Mouse (Mus musculus) ES-E14 (cell line): ENCODE data around the gene Zc3h10. TPM values are rescaled to one million over a fixed set of nuclear protein-coding genes. Genes with fewer than 3 reads are reported as not detected.

Experiments used
- DNase-seq: peaks from one replicate; pipeline ENCODE4 v3.0.0-alpha.2; 2013; ENCODE audit warnings: low read depth, low spot score
- H3K27ac ChIP-seq: 2 replicates; pipeline ENCODE4 v1.5.1; 2012; ENCODE audit warnings: low read depth, mild to moderate bottlenecking, low read length, moderate library complexity, mixed read lengths; ENCODE audit not compliant: poor library complexity, insufficient read depth, severe bottlenecking
- H3K36me3 ChIP-seq: 2 replicates; pipeline ENCODE4 v1.6.1; 2012; ENCODE audit warnings: mild to moderate bottlenecking, low read length, moderate library complexity, mixed read lengths; ENCODE audit not compliant: control insufficient read depth, poor library complexity, insufficient read depth, severe bottlenecking
- H3K4me1 ChIP-seq, 2 experiments: fragments of 150-350 bp in 1 of 2; sonication (generic) in 1 of 2; 2 replicates each; pipeline ENCODE4 v1.6.1; 2012; ENCODE audit warnings: low read length in 2 of 2, mild to moderate bottlenecking in 1 of 2, mixed read lengths in 1 of 2; ENCODE audit not compliant: control insufficient read depth in 2 of 2, insufficient read depth in 2 of 2, poor library complexity in 1 of 2
- H3K4me3 ChIP-seq, 2 experiments: fragments of 150-350 bp in 1 of 2; sonication (generic) in 1 of 2; 2 replicates each; pipeline ENCODE4 v1.5.1; 2012; ENCODE audit warnings: low read length in 2 of 2, low read depth in 1 of 2, mild to moderate bottlenecking in 1 of 2, mixed read lengths in 1 of 2; ENCODE audit not compliant: insufficient read depth in 1 of 2, poor library complexity in 1 of 2, severe bottlenecking in 1 of 2
- H3K9ac ChIP-seq: 2 replicates; pipeline ENCODE4 v1.6.1; 2012; ENCODE audit warnings: low read depth, mild to moderate bottlenecking, low read length, mixed read lengths; ENCODE audit not compliant: poor library complexity, insufficient read depth, severe bottlenecking
- H3K9me3 ChIP-seq: fragments of 150-350 bp; sonication (generic); 2 replicates; pipeline ENCODE4 v1.6.1; 2012; ENCODE audit warnings: low read depth, mild to moderate bottlenecking, low read length; ENCODE audit not compliant: control insufficient read depth, insufficient read depth
- CHD2 ChIP-seq: IDR thresholded peaks from 2 replicates; pipeline ENCODE4 v1.6.1; 2014; ENCODE audit warnings: mild to moderate bottlenecking, low read depth, low read length, inconsistent platforms
- HCFC1 ChIP-seq: IDR thresholded peaks from 2 replicates; pipeline ENCODE4 v1.6.1; 2012; ENCODE audit warnings: low read length, inconsistent platforms, borderline replicate concordance; ENCODE audit not compliant: insufficient read depth
- MAFK ChIP-seq: IDR thresholded peaks from 2 replicates; pipeline ENCODE4 v1.6.1; 2014; ENCODE audit warnings: mild to moderate bottlenecking, low read depth, low read length, inconsistent platforms; ENCODE audit not compliant: insufficient read depth
- ZC3H11A ChIP-seq: IDR thresholded peaks from 2 replicates; pipeline ENCODE4 v1.6.1; 2012; ENCODE audit warnings: low read depth, mild to moderate bottlenecking, inconsistent platforms, low read length, borderline replicate concordance
- ZNF384 ChIP-seq: IDR thresholded peaks from 2 replicates; pipeline ENCODE4 v1.6.1; 2012; ENCODE audit warnings: low read depth, low read length, inconsistent platforms
- in situ Hi-C, 2 experiments: fragments of 600-800 bp; cut with MboI; formaldehyde crosslinking; loops; one replicate each; pipeline ENCODE4 v1.15.1; 2025; ENCODE audit warnings: low sequenced_read_pairs in 2 of 2, inconsistent platforms in 1 of 2; ENCODE audit not compliant: unreplicated experiment in 2 of 2
- total RNA-seq: library from RNA; depleted of rRNA; stranded (reverse); fragments of 300-350 nt; gene quantifications from 2 replicates; pipeline ENCODE4 v1.2.3, GENCODE M21; 2012

Zc3h10 gene
- total RNA-seq, 1 experiment = 18.8 TPM

DNA sequence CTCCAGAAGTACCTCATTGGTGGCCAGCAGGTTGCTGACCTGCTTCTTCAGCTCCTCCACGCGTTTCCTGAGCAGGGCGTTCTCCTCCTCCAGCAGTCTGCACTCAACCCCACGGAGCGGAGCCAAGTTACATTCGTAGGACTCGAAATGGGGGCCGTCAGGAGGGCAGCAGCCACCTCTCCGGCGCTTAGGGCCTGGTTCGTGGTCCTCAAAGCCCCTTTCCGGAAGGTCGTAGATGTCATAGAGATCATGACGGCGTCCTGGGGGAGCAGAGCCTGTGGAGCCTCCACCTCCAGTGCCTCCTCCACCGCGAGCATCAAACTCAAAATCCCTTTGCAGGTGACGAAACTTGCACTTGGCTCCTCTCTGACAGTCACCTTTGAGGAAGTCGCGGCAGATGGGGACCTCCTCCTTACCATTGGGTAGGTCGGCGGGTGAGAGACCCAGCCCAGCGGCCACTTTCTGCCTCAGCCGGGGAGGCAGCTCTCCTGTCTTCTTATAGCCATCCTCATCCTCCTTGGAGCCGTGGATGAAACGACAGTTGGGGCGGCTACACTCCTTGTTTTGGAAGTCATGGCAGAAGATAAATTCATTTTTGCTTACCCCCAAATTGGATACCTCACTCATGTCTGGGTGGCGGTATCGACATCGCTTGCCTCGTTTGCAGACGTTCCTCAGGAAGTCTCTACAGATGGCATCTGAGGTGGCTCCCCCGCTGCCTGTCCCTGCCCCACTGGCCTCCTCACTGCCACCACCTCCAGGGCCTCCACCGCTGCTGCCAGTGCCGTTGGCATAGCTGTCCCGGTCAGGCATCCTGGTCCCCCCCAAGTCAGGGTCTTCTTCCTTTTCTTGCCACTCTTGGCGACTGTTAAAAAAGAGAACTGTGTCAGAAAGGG, 2.7 kb downstream of the Zc3h10 start:
- H3K4me1 ChIP-seq = peaks cover 0 to 19% of the 10 kb centered on the region in 2 experiments; a peak in 1 of 4 replicates
- H3K36me3 ChIP-seq = peaks cover 33% of the 10 kb centered on the region
- no peaks in the 10 kb centered on the region for H3K9me3 ChIP-seq
- TF ChIP-seq ZNF384 (no peak), ZC3H11A (no peak), MAFK (no peak), CHD2 (no peak), HCFC1 (no peak)
- DNase-seq = no peak
- no peak overlapping the region for H3K27ac ChIP-seq
- in situ Hi-C loops = no loop called here
- peak overlapping the region in 1 of 2 experiments; percentile 38; a peak in 2 of 4 replicates for H3K4me3 ChIP-seq
- H3K9ac ChIP-seq = peak overlapping the region; percentile 29; the same call in 1 of the 2 replicates

DNA sequence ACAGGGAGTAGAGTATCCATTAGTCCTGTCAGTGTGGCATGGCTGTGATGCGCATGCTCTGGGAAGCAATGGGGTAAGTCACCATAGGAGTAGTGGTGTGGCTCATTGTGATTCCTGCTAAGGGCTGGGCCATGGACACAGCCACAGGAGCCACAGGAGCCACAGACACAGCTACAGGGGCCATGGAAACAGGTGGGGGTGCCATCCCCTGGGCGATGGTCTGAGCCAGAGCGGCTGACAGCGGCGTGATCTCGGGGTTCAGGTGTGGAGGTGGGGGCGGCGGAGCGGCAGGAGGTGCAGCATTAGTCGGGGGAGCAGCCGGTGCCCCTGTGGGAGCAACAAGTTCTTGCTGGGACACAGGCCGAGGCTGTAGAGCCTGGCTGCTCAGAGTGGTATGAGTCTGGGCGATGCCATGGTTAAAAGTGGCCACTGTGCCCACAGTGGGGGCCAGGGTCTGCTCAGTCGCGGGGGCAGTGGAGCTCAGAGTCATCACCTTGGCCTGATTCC, 3.4 kb downstream of the Zc3h10 start:
- Histone ChIP-seq H3K27ac (no peak overlapping the region), H3K9ac (peak overlapping the region; percentile 29; the same call in 1 of the 2 replicates), H3K4me3 (peak overlapping the region in 1 of 2 experiments; percentile 38; a peak in 1 of 4 replicates), H3K9me3 (no peaks in the 10 kb centered on the region), H3K36me3 (peaks cover 33% of the 10 kb centered on the region), H3K4me1 (peaks cover 0 to 19% of the 10 kb centered on the region in 2 experiments; a peak in 1 of 4 replicates)
- no peak for TF ChIP-seq HCFC1
- in situ Hi-C loops = no loop called here
- no peak for DNase-seq

DNA sequence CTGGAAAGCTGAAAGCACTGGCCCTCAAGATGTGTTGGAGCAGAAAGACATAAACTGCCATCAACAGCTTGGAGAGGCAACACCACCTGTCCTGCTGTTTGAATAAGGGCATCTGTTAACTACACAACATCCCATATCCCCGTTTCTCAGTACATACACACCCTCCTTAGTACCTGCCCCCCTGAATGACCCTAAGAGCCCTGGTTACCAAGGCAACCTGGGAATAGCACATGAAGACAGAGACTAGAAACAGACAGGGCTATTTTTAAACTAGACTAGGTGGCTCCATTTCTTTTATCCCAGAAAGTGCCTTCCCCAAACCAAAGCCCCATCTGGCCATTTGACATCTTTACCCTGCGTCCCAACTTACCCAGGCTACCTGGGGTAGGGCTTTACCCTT, 4.5 kb downstream of the Zc3h10 start:
- no peak for TF ChIP-seq ZC3H11A
- TF ChIP-seq MAFK = no peak
- TF ChIP-seq HCFC1 = no peak
- TF ChIP-seq CHD2 = no peak
- no peak for TF ChIP-seq ZNF384
- H3K9ac ChIP-seq = no peak overlapping the region
- in situ Hi-C loops = no loop called here
- no peak for DNase-seq
- H3K4me3 ChIP-seq = no peak overlapping the region
- H3K9me3 ChIP-seq = no peaks in the 10 kb centered on the region
- H3K27ac ChIP-seq = no peak overlapping the region
- peaks cover 28% of the 10 kb centered on the region for H3K36me3 ChIP-seq
- H3K4me1 ChIP-seq = peaks cover 0 to 19% of the 10 kb centered on the region in 2 experiments; a peak in 1 of 4 replicates

DNA sequence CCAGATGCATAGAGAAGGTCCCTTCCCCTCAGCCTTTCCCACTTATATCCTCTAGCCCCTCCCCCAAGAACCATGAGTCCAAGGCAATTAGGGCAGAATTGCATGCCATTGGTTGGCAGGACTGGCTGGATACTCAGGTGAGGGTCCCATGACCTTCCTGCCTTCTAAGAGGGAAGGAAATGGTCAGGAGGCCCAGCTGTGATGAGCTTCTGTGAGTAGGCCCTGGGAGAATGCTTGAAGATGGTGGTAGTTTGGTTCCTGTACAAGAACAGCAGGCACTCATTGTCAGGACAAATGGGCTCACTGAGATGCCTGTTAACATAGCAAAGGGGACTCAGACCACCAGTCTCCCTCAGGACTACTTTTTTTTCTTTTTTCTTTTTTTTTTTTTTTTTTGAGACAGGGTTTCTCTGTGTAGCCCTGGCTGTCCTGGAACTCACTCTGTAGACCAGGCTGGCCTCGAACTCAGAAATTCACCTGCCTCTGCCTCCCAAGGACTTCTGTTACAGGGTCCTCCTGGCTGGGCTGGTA, 9.2 kb downstream of the Zc3h10 start:
- H3K9ac ChIP-seq = no peak overlapping the region
- H3K36me3 ChIP-seq = peaks cover 3% of the 10 kb centered on the region; the same call in 1 of the 2 replicates
- H3K4me3 ChIP-seq = no peak overlapping the region
- H3K27ac ChIP-seq = peak overlapping the region; percentile 80; the same call in 1 of the 2 replicates
- in situ Hi-C loops = no loop called here
- peaks cover 3 to 5% of the 10 kb centered on the region in 2 experiments; a peak in 3 of 4 replicates for H3K4me1 ChIP-seq
- DNase-seq = no peak
- peak; percentile 91 for TF ChIP-seq ZNF384
- no peak for TF ChIP-seq ZC3H11A
- no peak for TF ChIP-seq HCFC1
- no peaks in the 10 kb centered on the region for H3K9me3 ChIP-seq
